Mouse (Mus musculus) hindbrain, postnatal 0 days (tissue): ENCODE data around the gene Pde4d. TPM values are rescaled to one million over a fixed set of nuclear protein-coding genes. Genes with fewer than 3 reads are reported as not detected.

ENCODE experiments used
- ATAC-seq: fragments of 200-750 bp; cut with Nextera tagmentation; 2 replicates; pipeline ENCODE4 v1.8.0; 2017; ENCODE audit warnings: mild to moderate bottlenecking, moderate TSS enrichment, moderate library complexity
- DNase-seq: peaks from one replicate; pipeline ENCODE4 v3.0.0-alpha.2; 2015; ENCODE audit warnings: low spot score
- H3K27ac ChIP-seq: fragments of 300-500 bp; sonication (generic); 2 replicates; pipeline ENCODE4 v1.5.1; 2014; ENCODE audit warnings: mild to moderate bottlenecking
- H3K27me3 ChIP-seq: fragments of 300-500 bp; sonication (generic); 2 replicates; pipeline ENCODE4 v1.6.1; 2014; ENCODE audit warnings: low read length, mixed read lengths; ENCODE audit not compliant: insufficient read depth
- H3K36me3 ChIP-seq: fragments of 300-500 bp; sonication (generic); 2 replicates; pipeline ENCODE4 v1.6.1; 2014; ENCODE audit warnings: low read length, mixed read lengths; ENCODE audit not compliant: insufficient read depth
- H3K4me1 ChIP-seq: fragments of 300-500 bp; sonication (generic); 2 replicates; pipeline ENCODE4 v1.6.1; 2014; ENCODE audit warnings: antibody characterized with exemption, low read length, mixed read lengths; ENCODE audit not compliant: insufficient read depth
- H3K4me2 ChIP-seq: fragments of 300-500 bp; sonication (generic); 2 replicates; pipeline ENCODE4 v1.6.1; 2014; ENCODE audit warnings: low read depth, mild to moderate bottlenecking, low read length, moderate library complexity, mixed read lengths
- H3K4me3 ChIP-seq: fragments of 300-500 bp; sonication (generic); 2 replicates; pipeline ENCODE4 v1.5.1; 2014; ENCODE audit warnings: low read length
- H3K9ac ChIP-seq: fragments of 300-500 bp; sonication (generic); replicated peaks from 2 replicates; pipeline ENCODE4 v1.6.1; 2014; ENCODE audit warnings: mild to moderate bottlenecking, low read length, moderate library complexity, mixed read lengths
- H3K9me3 ChIP-seq: fragments of 300-500 bp; sonication (generic); 2 replicates; pipeline ENCODE4 v1.6.1; 2016; ENCODE audit warnings: low read length, mixed read lengths
- CTCF ChIP-seq: IDR thresholded peaks from 2 replicates; pipeline ENCODE4 v1.5.1; 2016; ENCODE audit warnings: antibody characterized with exemption, control low read depth, low read depth
- WGBS: fragments of 180-500 bp; shearing (Covaris S2); extraction: QIAGEN DNeasy Blood & Tissue Kit; methylation state at CpG from one replicate; pipeline ENCODE4 v1.1.7; 2014; 5-methylcytosine and 5-hydroxymethylcytosine counted together
- polyA plus RNA-seq: library from polyadenylated mRNA; unstranded; fragments of >200 nt; fragmentation: Nextera tagmentation; extraction: Ambion mirVana; gene quantifications from 2 replicates; pipeline ENCODE4 v1.2.1, GENCODE M21; 2015
- total RNA-seq: library from RNA; depleted of rRNA; stranded (reverse); fragments of >200 nt; gene quantifications from 2 replicates; pipeline ENCODE4 v1.2.3, GENCODE M21; 2014

Pde4d gene
- total and polyA plus RNA-seq, 2 experiments from 2014 or later: 19.3 to 77.1 TPM

- DNase-seq: no peak
- 68% methylated on average over 6 of the region's 6 CpGs for WGBS
- no peak for ATAC-seq
- H3K4me1 ChIP-seq: no peaks in the 10 kb centered on the region
- H3K27ac ChIP-seq: no peak overlapping the region
- no peaks in the 10 kb centered on the region for H3K27me3 ChIP-seq
- H3K36me3 ChIP-seq: no peaks in the 10 kb centered on the region
- H3K4me3 ChIP-seq: no peak overlapping the region
- H3K9ac ChIP-seq: no peak overlapping the region
- no peak overlapping the region for H3K4me2 ChIP-seq
- no peaks in the 10 kb centered on the region for H3K9me3 ChIP-seq
- no peak for TF ChIP-seq CTCF
These were observed 1189.5 kb downstream of the Pde4d start for GRCm38 (mm10) chr13:109639286-109639685.

- Histone ChIP-seq H3K36me3 (no peaks in the 10 kb centered on the region), H3K27me3 (no peaks in the 10 kb centered on the region), H3K4me1 (no peaks in the 10 kb centered on the region), H3K4me3 (no peak overlapping the region), H3K4me2 (no peak overlapping the region), H3K9ac (no peak overlapping the region), H3K9me3 (no peaks in the 10 kb centered on the region), H3K27ac (no peak overlapping the region)
- ATAC-seq (no peak), DNase-seq (no peak)
- TF ChIP-seq CTCF: no peak
- 84% methylated on average over 6 of the region's 6 CpGs for WGBS
These were observed 1191.8 kb downstream of the Pde4d start for GRCm38 (mm10) chr13:109641562-109641961.

DNA sequence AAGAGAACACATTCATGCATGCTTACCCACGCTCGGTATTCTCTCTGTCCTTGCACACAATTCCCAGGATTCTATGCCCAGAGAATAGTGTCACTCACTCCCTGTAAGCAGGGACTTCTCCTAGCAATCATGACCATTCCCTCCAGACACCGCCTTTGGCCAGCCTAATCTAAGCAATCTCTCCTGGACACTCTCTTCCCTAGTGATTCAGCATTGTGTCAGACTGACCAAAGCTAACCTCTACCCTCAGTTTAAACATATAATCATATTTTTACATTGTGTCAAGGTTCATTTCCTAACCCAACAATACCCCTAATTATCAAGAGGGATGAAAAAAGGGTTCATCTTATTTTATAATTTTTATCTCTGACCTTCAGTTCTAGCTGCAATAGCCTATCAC lies 1193.7 kb downstream of the Pde4d start:
- Histone ChIP-seq H3K27me3 (no peaks in the 10 kb centered on the region), H3K9me3 (no peaks in the 10 kb centered on the region), H3K4me3 (no peak overlapping the region), H3K4me2 (no peak overlapping the region), H3K9ac (no peak overlapping the region), H3K4me1 (no peaks in the 10 kb centered on the region), H3K36me3 (no peaks in the 10 kb centered on the region), H3K27ac (no peak overlapping the region)
- TF ChIP-seq CTCF: no peak
- 55% methylated on average over 3 of the region's 3 CpGs for WGBS
- no peak for ATAC-seq
- no peak for DNase-seq

GRCm38 (mm10) chr13:109644086-109644485 lies 1194.3 kb downstream of the Pde4d start:
- Histone ChIP-seq H3K36me3 (no peaks in the 10 kb centered on the region), H3K9me3 (no peaks in the 10 kb centered on the region), H3K4me3 (no peak overlapping the region), H3K9ac (no peak overlapping the region), H3K27me3 (no peaks in the 10 kb centered on the region), H3K4me1 (no peaks in the 10 kb centered on the region), H3K27ac (no peak overlapping the region), H3K4me2 (no peak overlapping the region)
- ATAC-seq (no peak), DNase-seq (no peak)
- 77% methylated on average over 2 of the region's 2 CpGs for WGBS
- TF ChIP-seq CTCF: no peak

GRCm38 (mm10) chr13:109645284-109645909 lies 1195.6 kb downstream of the Pde4d start:
- 45% methylated on average over 10 of the region's 10 CpGs for WGBS
- DNase-seq (no peak), ATAC-seq (0 out of 2 replicates have a peak, but pooled peaks have one; percentile 47)
- Histone ChIP-seq H3K4me2 (peak overlapping the region; percentile 7; the same call in 1 of the 2 replicates), H3K27me3 (no peaks in the 10 kb centered on the region), H3K9ac (no peak overlapping the region), H3K4me3 (no peak overlapping the region), H3K36me3 (no peaks in the 10 kb centered on the region), H3K4me1 (no peaks in the 10 kb centered on the region), H3K27ac (no peak overlapping the region), H3K9me3 (no peaks in the 10 kb centered on the region)
- TF ChIP-seq CTCF: no peak

DNA sequence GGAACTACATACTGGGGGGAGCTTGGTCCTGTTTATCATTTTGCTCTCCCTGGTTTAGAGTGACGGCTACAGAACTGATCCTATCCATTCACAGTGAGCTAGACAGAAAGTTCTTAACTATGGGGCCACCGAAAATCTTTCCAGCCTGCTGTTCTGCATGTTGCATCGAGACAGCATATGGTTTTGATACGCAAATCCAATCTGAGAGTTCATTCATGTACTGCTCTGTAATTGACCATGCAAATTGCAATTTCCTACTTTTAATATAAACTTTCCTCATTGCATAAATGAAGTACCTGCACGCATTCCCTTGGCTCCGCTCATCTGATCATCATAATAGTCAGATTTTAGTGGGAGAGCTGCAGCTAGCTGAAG lies 1196.1 kb downstream of the Pde4d start:
- no peak for TF ChIP-seq CTCF
- Histone ChIP-seq H3K27me3 (no peaks in the 10 kb centered on the region), H3K9me3 (no peaks in the 10 kb centered on the region), H3K27ac (no peak overlapping the region), H3K9ac (no peak overlapping the region), H3K4me2 (no peak overlapping the region), H3K4me1 (no peaks in the 10 kb centered on the region), H3K4me3 (no peak overlapping the region), H3K36me3 (no peaks in the 10 kb centered on the region)
- no peak for DNase-seq
- ATAC-seq: no peak
- 27% methylated on average over 6 of the region's 6 CpGs for WGBS

GRCm38 (mm10) chr13:109646597-109647232 lies 1197.0 kb downstream of the Pde4d start:
- WGBS: 57% methylated on average over 11 of the region's 11 CpGs
- Histone ChIP-seq H3K4me3 (no peak overlapping the region), H3K27me3 (no peaks in the 10 kb centered on the region), H3K9me3 (no peaks in the 10 kb centered on the region), H3K36me3 (no peaks in the 10 kb centered on the region), H3K9ac (no peak overlapping the region), H3K4me1 (no peaks in the 10 kb centered on the region), H3K4me2 (no peak overlapping the region), H3K27ac (no peak overlapping the region)
- TF ChIP-seq CTCF: no peak
- DNase-seq (no peak), ATAC-seq (no peak)
